In genomic region chr1:22661825-22662224, GRCm38 (mm10) we compare ENCODE assay signal across 29 mouse cellular contexts.
"Had no signal": no experiment of that assay in that cellular context is flagged by ENCODE, and none has a peak within 500 bp of the region (broad histone marks: within the 10 kb centered on the region; RNA-seq: fewer than 3 reads in every experiment).

No protein-coding gene starts in this region.

- H3K27ac ChIP-seq: embryonic facial prominence, embryonic 10.5 days; embryonic facial prominence, embryonic 12.5 days; embryonic facial prominence, embryonic 13.5 days; embryonic facial prominence, embryonic 15.5 days; forebrain, embryonic 10.5 days; forebrain, embryonic 12.5 days; forebrain, embryonic 13.5 days; forebrain, embryonic 15.5 days; gastrocnemius, adult 2 months; heart, adult 2 months had no signal

- H3K36me3 ChIP-seq: embryonic facial prominence, embryonic 10.5 days; embryonic facial prominence, embryonic 12.5 days; embryonic facial prominence, embryonic 13.5 days; embryonic facial prominence, embryonic 15.5 days; forebrain, embryonic 10.5 days; forebrain, embryonic 12.5 days; forebrain, embryonic 15.5 days had no signal

- H3K4me3 ChIP-seq: embryonic facial prominence, embryonic 10.5 days; embryonic facial prominence, embryonic 12.5 days; embryonic facial prominence, embryonic 13.5 days; embryonic facial prominence, embryonic 15.5 days; erythroblast, embryonic 14.5 days; forebrain, embryonic 10.5 days; forebrain, embryonic 12.5 days; forebrain, embryonic 13.5 days; forebrain, embryonic 15.5 days; gastrocnemius, adult 2 months; heart, adult 2 months had no signal

- DNase-seq: cerebellum, adult 2 months; cerebellum, adult 8-10 months; cerebellum, adult 9-10 months; cerebellum, adult 9-11 months; cerebellum, postnatal 10 days; cerebellum, postnatal 14 days; cerebellum, postnatal 25 days; cerebellum, postnatal 36 days; embryo, embryonic 11 days; forebrain, postnatal 0 days; gastrocnemius, adult 2 months; gastrocnemius, postnatal 10 days; gastrocnemius, postnatal 14 days; gastrocnemius, postnatal 25 days; gastrocnemius, postnatal 36 days; heart, adult 11 months; heart, adult 18-20 months; heart, adult 2 months had no signal

- H3K27me3 ChIP-seq: embryonic facial prominence, embryonic 12.5 days; embryonic facial prominence, embryonic 13.5 days; embryonic facial prominence, embryonic 15.5 days; forebrain, embryonic 12.5 days; forebrain, embryonic 13.5 days; forebrain, embryonic 15.5 days had no signal

- H3K9me3 ChIP-seq: embryonic facial prominence, embryonic 10.5 days; embryonic facial prominence, embryonic 12.5 days; embryonic facial prominence, embryonic 13.5 days; embryonic facial prominence, embryonic 15.5 days; forebrain, embryonic 10.5 days; forebrain, embryonic 12.5 days; forebrain, embryonic 13.5 days; forebrain, embryonic 15.5 days had no signal

- H3K9ac ChIP-seq: embryonic facial prominence, embryonic 12.5 days; embryonic facial prominence, embryonic 13.5 days; embryonic facial prominence, embryonic 15.5 days; forebrain, embryonic 12.5 days; forebrain, embryonic 13.5 days; forebrain, embryonic 15.5 days; forebrain, postnatal 0 days had no signal

- ATAC-seq: forebrain, embryonic 13.5 days; forebrain, embryonic 14.5 days; forebrain, embryonic 15.5 days; forebrain, embryonic 16.5 days had no signal

- H3K4me2 ChIP-seq: embryonic facial prominence, embryonic 12.5 days; embryonic facial prominence, embryonic 13.5 days; embryonic facial prominence, embryonic 15.5 days; forebrain, embryonic 12.5 days; forebrain, embryonic 13.5 days; forebrain, embryonic 15.5 days had no signal

- H3K4me1 ChIP-seq: embryonic facial prominence, embryonic 10.5 days; embryonic facial prominence, embryonic 12.5 days; embryonic facial prominence, embryonic 13.5 days; embryonic facial prominence, embryonic 15.5 days; forebrain, embryonic 10.5 days; forebrain, embryonic 12.5 days; forebrain, embryonic 13.5 days; forebrain, embryonic 15.5 days had no signal
